Mouse (Mus musculus) liver, adult 2 months (tissue): ENCODE results near the gene Lin28a.

Source experiments
- CTCF ChIP-seq: fragments of 200-500 bp; IDR thresholded peaks from 2 replicates; pipeline ENCODE4 v1.5.1; 2011; ENCODE audit warnings: low read depth, low read length, control low read depth
- POLR2A ChIP-seq: fragments of 200-500 bp; IDR thresholded peaks from 2 replicates; pipeline ENCODE4 v1.6.1; 2011; ENCODE audit warnings: low read length, control low read depth; ENCODE audit not compliant: insufficient read depth; ENCODE audit errors: extremely low read depth

GRCm38 (mm10) chr4:133982936-133983335 lies 35.7 kb downstream of the Lin28a start:
- no peak for TF ChIP-seq CTCF
- no peak for TF ChIP-seq POLR2A
